Mouse (Mus musculus) 3134 (cell line): ENCODE results near the gene Zfp61.

Source experiments
- DNase-seq: peaks from one replicate; pipeline ENCODE4 v3.0.0-alpha.2; 2011; ENCODE audit warnings: low spot score; ENCODE audit not compliant: insufficient read length; ENCODE audit errors: extremely low read depth

Gene Zfp61

GRCm38 (mm10) chr7:24300771-24301282 lies at the start of gene Zfp61:
Gene Zfp61 (minus strand): TSS chr7:24301232.
- peak; percentile 72 for DNase-seq

- DNase-seq, result no peak
Measured at GRCm38 (mm10) chr7:24348896-24349295, 47.9 kb upstream of the Zfp61 start, which contains the start of gene Lypd5. Gene Lypd5 (plus strand): TSS chr7:24349196.

DNA sequence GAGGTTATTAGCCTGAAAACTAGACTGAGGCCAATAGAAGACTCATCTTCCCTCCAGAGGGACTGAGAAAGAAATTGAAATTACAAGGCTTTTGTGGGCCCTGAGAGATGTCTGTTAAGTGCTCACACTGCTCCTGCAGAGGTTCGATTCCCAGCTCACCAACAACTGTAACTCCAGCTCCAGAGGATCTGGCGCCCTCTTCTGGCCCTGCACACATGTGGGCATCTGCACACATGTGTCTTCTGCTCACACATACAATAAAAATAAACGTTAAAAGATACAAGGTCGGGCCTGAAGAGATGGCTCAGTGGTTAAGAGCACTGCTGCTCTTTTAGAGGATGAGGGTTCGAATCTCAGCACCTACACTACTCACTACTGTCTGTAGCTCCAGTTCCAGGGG lies 45.4 kb upstream of the Zfp61 start:
- DNase-seq, result no peak

GRCm38 (mm10) chr7:24343701-24344272 lies 42.8 kb upstream of the Zfp61 start:
- no peak for DNase-seq

DNA sequence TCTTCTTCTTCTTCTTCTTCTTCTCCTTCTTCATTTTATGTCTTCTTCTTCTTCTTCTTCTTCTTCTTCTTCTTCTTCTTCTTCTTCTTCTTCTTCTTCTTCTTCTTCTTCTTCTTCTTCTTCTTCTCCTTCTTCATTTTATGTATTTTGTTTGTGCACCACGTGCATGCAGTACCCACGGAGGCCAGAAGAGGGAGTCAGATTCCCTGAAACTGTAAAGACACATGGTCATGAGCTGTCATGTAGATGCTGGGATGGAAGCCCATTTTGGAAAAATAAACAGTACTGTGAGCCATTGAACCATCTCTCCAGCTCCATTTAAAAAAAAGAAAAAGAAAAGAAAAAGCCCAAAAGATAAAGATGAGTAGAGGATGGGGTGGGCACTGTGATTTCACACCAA lies 37.2 kb upstream of the Zfp61 start:
- DNase-seq, result no peak

- DNase-seq, result no peak
Measured at GRCm38 (mm10) chr7:24335699-24336309, 34.8 kb upstream of the Zfp61 start.

DNA sequence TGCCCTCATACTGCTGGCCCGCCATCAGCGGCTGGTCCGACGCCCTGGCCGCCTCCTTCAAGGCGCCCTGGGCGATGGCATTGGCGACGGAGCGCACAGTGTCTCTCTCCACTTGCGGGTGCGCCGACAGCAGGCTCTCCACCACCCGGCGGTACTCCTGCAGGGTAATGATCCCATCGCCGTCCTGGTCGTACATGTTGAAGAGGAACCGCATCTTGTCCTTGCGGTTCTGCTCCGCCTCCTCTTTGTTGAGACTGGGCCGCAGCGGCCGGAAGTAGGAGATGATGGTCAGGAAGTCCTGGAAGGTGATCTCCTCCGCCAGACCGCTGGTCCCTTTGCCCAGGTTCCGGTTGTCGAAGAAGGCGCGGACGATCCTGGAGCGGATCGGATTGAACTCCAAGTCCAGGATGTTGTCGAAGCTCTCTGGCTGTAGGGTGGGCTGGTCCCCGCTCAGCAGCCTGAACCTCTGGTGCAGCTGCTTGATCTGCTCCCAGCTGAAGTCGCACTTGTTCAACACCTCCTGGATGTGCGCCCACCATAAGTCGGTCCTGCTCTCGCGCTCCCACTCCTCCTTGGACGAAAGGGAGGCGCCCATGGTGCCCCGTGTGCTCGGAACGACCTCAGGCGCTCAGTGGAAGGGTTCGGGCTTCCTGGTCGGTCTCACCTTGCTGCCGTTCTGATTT lies 32.4 kb upstream of the Zfp61 start, which contains the start of gene Tescl:
Gene Tescl (minus strand): TSS at position 633 of the 683 bp plus-strand sequence.
- no peak for DNase-seq

- DNase-seq, result no peak
Measured at GRCm38 (mm10) chr7:24327281-24327975, 26.4 kb upstream of the Zfp61 start.

GRCm38 (mm10) chr7:24326273-24327135 lies 25.5 kb upstream of the Zfp61 start:
- DNase-seq, result no peak

DNA sequence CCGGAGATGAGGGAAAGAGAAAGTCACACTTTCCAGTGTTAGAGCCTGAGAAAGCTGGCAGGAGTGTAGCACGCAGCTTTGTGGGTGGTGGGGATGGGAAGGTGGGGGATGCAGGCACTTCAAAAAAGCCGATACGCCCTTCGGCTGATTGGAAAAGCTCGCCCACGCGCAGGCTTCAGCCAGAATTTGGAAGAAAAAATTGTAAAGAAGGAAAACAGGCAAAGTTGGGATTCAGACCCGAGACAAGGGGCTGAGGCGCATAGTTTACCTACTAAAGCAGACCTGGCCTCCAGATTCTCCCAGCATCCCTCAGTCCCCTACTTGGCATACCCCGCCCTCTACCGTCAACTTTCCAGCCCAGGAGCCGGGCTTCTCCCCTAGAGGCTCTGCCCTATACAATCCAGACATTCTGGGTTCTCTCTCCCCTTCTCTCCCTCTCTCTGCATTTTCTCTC lies 24.7 kb upstream of the Zfp61 start:
- DNase-seq, result no peak

DNA sequence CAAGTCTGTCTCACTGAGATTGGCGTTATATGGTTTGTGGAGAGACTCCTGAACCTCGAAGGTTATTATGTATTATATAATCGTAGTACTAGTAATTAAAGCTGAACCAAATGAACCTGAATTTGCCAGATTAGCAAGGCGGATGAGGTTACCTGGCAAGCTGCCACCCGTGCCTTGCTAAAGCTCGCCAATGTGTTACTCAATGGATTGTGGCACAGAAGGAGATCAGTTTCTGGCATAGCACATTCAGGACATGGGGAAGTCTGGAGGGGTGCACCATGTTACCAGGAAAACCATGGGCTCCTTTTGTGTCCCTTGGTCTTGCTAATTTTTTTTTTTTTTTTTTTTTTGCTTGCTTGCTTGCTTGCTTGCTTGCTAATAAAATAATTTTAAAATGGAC lies 24.2 kb upstream of the Zfp61 start:
- DNase-seq, result no peak

DNA sequence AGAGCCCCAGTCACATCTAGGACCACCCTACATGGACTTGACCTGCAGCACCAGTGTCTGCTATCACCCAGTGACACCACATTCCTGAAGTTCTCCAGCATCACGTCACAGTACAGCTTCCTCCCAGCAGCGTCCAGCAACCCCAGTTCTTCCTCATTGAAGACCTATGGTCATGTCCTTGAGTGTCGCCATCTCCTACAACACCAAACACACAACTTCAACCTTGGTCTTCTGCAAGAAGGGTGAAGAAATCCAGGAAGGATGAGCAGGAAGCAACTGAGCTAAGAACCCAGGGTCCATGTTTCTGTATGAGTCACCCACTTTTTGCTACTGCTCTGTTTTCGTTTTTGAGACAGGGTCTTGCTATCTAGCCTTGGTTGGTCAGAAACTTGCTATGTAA lies 21.6 kb upstream of the Zfp61 start:
- DNase-seq, result no peak

DNA sequence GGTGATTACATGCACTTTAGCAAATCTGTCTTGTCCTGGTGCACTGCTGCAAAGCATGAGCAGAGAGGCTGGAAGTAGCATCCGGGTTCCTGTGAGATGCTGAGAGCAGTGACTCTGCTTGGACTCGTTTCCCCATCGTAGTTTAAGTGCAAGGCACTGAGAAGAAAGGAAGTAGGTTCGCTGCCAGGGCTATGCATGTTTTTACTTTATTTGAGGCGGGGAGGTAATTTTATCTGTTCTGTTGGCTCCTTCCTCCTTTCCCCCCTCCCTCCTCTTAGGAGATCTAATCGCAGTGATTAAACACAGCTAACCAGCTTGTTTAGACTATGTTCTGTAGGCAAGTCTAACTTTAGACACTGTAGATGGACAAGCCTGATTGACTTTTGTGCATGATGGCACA lies 17.9 kb upstream of the Zfp61 start:
- DNase-seq, result no peak

DNA sequence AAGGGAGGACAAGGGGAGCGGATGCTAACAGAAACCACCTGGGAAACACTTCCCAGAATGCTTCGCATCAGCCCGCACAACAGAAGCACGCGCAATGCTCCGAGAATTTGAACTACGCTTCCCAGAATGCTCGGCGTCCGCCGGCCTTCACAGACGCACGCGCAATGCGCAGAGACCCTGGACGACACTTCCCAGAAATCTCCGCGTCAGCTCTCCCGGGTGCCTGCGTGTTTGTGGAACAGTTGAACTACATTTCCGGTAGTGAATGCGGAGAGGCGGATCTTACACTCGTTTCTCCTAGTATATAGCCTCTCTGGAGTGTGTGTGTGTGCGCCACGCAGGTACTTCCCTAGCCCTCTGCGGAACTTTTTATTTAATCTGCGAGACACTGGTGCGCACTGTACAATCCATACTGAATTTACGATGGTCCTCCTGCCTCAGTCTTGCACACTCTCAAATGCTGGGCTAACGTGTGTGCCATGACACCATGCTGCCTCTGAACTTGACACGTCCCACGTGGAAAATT lies 15.6 kb upstream of the Zfp61 start, which contains the start of gene Zfp94:
Gene Zfp94 (minus strand): TSS at position 100 of the 526 bp plus-strand sequence.
- DNase-seq, result peak; percentile 89

DNA sequence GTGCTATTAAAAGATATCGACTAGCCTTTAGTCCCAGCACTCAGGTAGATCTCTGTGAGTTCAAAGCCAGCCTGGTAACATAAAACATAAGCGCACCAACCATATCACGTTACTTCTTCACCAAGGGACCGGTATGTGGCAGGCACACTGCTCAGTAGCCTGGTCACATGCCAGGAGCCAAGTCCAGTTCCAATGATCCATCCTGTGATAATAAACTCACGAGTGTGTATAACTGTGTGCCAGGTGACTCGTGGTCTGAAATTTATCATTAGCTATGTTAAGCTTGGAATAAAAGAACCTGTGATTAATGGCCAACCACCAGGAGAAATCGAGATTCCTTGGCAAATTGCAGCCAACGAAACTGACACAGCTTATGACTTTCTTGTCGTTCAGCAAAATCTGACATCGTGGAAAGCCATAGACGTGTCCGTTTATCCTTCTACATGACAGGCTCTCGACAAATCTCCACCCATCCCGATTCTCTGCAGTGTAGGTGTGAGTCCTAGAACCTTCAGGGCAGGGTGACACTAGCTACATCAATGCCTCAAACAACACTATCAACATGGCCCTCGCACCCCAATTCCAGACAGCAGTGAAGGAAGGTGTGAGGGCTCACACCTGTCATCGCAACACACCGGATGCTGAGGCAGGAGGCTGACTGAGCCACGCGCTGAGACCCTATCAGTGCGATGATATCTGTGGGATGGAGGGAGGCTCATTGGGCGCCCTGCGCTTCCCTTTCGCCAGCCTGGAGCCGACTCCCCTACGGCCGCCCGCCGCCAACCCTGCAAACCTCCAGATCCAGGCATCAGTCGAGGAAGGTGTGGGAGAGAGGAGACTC lies 14.9 kb upstream of the Zfp61 start:
- DNase-seq, result no peak

GRCm38 (mm10) chr7:24299823-24300481 lies 1.1 kb downstream of the Zfp61 start:
- DNase-seq, result no peak

DNA sequence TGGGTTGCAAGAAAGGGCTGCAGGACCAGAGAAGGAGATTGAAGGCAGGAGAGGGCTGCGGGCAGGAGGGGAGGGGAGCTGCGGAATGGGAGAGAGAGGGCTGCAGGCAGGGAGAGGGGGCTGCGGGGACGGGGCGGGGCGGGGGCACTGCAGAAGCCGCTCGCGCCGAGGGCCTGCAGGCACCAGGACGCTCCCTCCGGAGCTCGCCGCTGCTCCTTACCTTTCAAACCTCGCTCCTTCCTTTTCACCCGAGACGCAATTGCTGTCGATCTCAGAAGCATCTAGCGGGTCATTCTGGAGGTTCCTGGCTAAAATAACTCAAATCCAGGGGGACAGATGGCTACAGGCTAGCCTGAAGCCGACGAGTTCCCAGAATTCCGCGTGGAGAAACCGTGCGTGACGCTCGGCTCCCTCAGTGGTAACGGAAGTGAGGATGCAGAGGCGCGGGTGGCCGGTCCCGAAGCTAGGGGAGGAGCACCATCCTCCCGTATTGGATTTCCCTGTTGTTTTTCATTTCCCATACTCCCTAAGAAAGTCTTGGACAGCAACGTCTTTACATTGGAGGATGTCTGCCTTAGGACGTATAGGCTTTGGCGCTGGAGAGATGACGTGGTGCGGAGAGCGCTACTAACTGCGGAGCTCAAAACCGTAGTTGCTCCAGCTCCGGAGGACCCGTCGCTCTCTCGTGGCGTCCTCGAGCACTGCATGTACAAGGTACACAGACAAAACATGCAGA lies 1.9 kb downstream of the Zfp61 start:
- peak; percentile 77 for DNase-seq

- DNase-seq, result no peak
Measured at GRCm38 (mm10) chr7:24298635-24298972, 2.4 kb downstream of the Zfp61 start.
